Mouse (Mus musculus): ENCODE measurements around the gene Usp22.

DNA sequence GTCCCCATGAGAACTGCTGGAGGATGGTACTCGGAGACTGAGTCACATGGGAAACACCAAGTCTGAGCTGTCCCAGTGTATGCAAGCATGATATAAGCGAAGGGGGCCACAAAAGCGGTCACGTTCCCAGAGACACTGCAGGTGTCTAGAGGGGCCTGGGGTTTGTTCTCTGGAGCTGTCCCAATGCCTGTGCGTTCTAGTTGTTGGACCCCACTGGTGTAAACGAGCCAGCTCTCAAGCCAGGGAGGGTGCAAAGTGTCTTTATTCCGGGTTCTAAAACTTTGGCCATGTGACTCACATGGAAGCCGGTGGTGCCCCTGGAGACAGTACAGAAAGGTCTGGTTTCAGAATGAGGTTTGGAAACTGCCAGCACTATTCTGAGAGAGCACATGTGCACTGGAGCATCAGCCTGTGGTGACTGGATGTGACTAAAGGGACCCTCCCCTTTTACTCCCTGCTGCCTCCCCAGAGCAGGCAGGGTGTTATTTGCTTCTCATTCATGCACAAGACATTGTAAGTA is 52.0 kb downstream of the Usp22 start:
- TF ChIP-seq CTCF (IDR thresholded peaks at IDR 0.05; ENCODE audit: low read depth, low read length): no peak
- no peak for TF ChIP-seq EP300 (IDR thresholded peaks at IDR 0.05; ENCODE audit: insufficient read depth, low read depth, low read length)
- no peak for TF ChIP-seq POLR2A (IDR thresholded peaks at IDR 0.05; ENCODE audit: insufficient read depth, low read length)
